Mouse (Mus musculus) CH12F3 (cell line): ENCODE data around the gene Mapk12.

ENCODE experiments used
- in situ Hi-C: fragments of 300-500 bp; cut with MboI; formaldehyde crosslinking; loops from 2 replicates; pipeline ENCODE4 v1.14.3; 2020; ENCODE audit warnings: low sequenced_read_pairs

Mapk12 gene

GRCm38 (mm10) chr15:89140659-89141252 lies at the start of gene Mapk12:
TSS of gene Mapk12 (minus strand) at chr15:89140703.
- in situ Hi-C loops = no loop called here

GRCm38 (mm10) chr15:89184937-89185227 lies 44.4 kb upstream of the Mapk12 start:
- in situ Hi-C loops = no loop called here

GRCm38 (mm10) chr15:89184141-89184936 lies 43.8 kb upstream of the Mapk12 start:
- in situ Hi-C loops = no loop called here

GRCm38 (mm10) chr15:89182842-89183241 lies 42.3 kb upstream of the Mapk12 start:
- in situ Hi-C loops = no loop called here

GRCm38 (mm10) chr15:89182328-89182741 lies 41.8 kb upstream of the Mapk12 start:
- in situ Hi-C loops = no loop called here

GRCm38 (mm10) chr15:89181561-89182270 lies 41.2 kb upstream of the Mapk12 start:
- in situ Hi-C loops = no loop called here

- in situ Hi-C loops = no loop called here
These were observed 40.2 kb upstream of the Mapk12 start, which contains the start of gene Plxnb2 for GRCm38 (mm10) chr15:89180571-89181229. TSS of gene Plxnb2 (minus strand) at chr15:89180788.

- in situ Hi-C loops = no loop called here
These were observed 39.6 kb upstream of the Mapk12 start for GRCm38 (mm10) chr15:89180081-89180541.

- in situ Hi-C loops = no loop called here
These were observed 39.1 kb upstream of the Mapk12 start for GRCm38 (mm10) chr15:89179630-89179964.

- in situ Hi-C loops = no loop called here
These were observed 38.6 kb upstream of the Mapk12 start for GRCm38 (mm10) chr15:89178954-89179629.

- in situ Hi-C loops = no loop called here
These were observed 37.9 kb upstream of the Mapk12 start for GRCm38 (mm10) chr15:89178260-89178860.

- in situ Hi-C loops = no loop called here
These were observed 37.2 kb upstream of the Mapk12 start for GRCm38 (mm10) chr15:89177576-89178259.

GRCm38 (mm10) chr15:89177121-89177520 lies 36.6 kb upstream of the Mapk12 start:
- in situ Hi-C loops = no loop called here

GRCm38 (mm10) chr15:89175411-89176155 lies 35.1 kb upstream of the Mapk12 start:
- in situ Hi-C loops = no loop called here

- in situ Hi-C loops = no loop called here
These were observed 34.4 kb upstream of the Mapk12 start for GRCm38 (mm10) chr15:89174889-89175339.

GRCm38 (mm10) chr15:89173906-89174214 lies 33.4 kb upstream of the Mapk12 start:
- in situ Hi-C loops = no loop called here

- in situ Hi-C loops = no loop called here
These were observed 32.8 kb upstream of the Mapk12 start for GRCm38 (mm10) chr15:89173024-89173905.

- in situ Hi-C loops = no loop called here
These were observed 31.9 kb upstream of the Mapk12 start for GRCm38 (mm10) chr15:89172276-89172935.
